Mouse (Mus musculus): Measurements from ENCODE around the gene Fut9. TPM values are rescaled to one million over a fixed set of nuclear protein-coding genes. Genes with fewer than 3 reads are reported as not detected.

Fut9 gene
- 10 to 100 TPM; 43.0 to 48.9 TPM for total RNA-seq (2021)
- long read RNA-seq, experiment 1, full-length matches to known transcripts: 2 of 2 reads
- long read RNA-seq, experiment 1, partial matches to known transcripts: 0 of 2 reads
- long read RNA-seq, experiment 1, other reads (novel, unspliced or antisense): 0 of 2 reads
- long read RNA-seq, experiment 2, full-length matches to known transcripts: 2 of 4 reads
- long read RNA-seq, experiment 2, partial matches to known transcripts: 0 of 4 reads
- long read RNA-seq, experiment 2, other reads (novel, unspliced or antisense): 2 of 4 reads

- peak; percentile 87 to 89 for DNase-seq (ENCODE audit: low spot score in 2 of 2)
These were observed at the start of gene Fut9 for GRCm38 (mm10) chr4:25799476-25800283. Gene Fut9, minus strand, starts transcription at chr4:25800244.

GRCm38 (mm10) chr4:25815783-25816182 is 15.7 kb upstream of the Fut9 start:
- no peak for DNase-seq (ENCODE audit: low spot score in 2 of 2)

- no peak for DNase-seq (ENCODE audit: low spot score in 2 of 2)
These were observed 13.3 kb upstream of the Fut9 start for GRCm38 (mm10) chr4:25813340-25813739.

- DNase-seq (ENCODE audit: low spot score in 2 of 2): no peak
These were observed 10.0 kb upstream of the Fut9 start for GRCm38 (mm10) chr4:25810058-25810457.

- no peak for DNase-seq (ENCODE audit: low spot score in 2 of 2)
These were observed 1.7 kb upstream of the Fut9 start for GRCm38 (mm10) chr4:25801751-25802150.

GRCm38 (mm10) chr4:25800284-25800616 is 206 bp upstream of the Fut9 start:
- no peak for DNase-seq (ENCODE audit: low spot score in 2 of 2)

GRCm38 (mm10) chr4:25799051-25799475 is 981 bp downstream of the Fut9 start:
- DNase-seq (ENCODE audit: low spot score in 2 of 2): no peak

- DNase-seq (ENCODE audit: low spot score in 2 of 2): no peak
These were observed 1.6 kb downstream of the Fut9 start for GRCm38 (mm10) chr4:25798412-25798811.

- no peak for DNase-seq (ENCODE audit: low spot score in 2 of 2)
These were observed 3.9 kb downstream of the Fut9 start for GRCm38 (mm10) chr4:25796149-25796548.

GRCm38 (mm10) chr4:25785276-25785675 is 14.8 kb downstream of the Fut9 start:
- DNase-seq (ENCODE audit: low spot score in 2 of 2): no peak

- peak in 1 of 2 experiments; percentile 73 for DNase-seq (ENCODE audit: low spot score in 2 of 2)
These were observed 31.4 kb downstream of the Fut9 start for GRCm38 (mm10) chr4:25768657-25769056.

GRCm38 (mm10) chr4:25763091-25763490 is 37.0 kb downstream of the Fut9 start:
- no peak for DNase-seq (ENCODE audit: low spot score in 2 of 2)

GRCm38 (mm10) chr4:25757909-25758548 is 42.0 kb downstream of the Fut9 start:
- DNase-seq (ENCODE audit: low spot score in 2 of 2): no peak

- DNase-seq (ENCODE audit: low spot score in 2 of 2): no peak
These were observed 58.5 kb downstream of the Fut9 start for GRCm38 (mm10) chr4:25741553-25741952.

- peak in 1 of 2 experiments; percentile 28 for DNase-seq (ENCODE audit: low spot score in 2 of 2)
These were observed 61.3 kb downstream of the Fut9 start for GRCm38 (mm10) chr4:25738782-25739181.

- DNase-seq (ENCODE audit: low spot score in 2 of 2): peak in 1 of 2 experiments; percentile 28
These were observed 78.5 kb downstream of the Fut9 start for GRCm38 (mm10) chr4:25721576-25721975.

GRCm38 (mm10) chr4:25713907-25714306 is 86.1 kb downstream of the Fut9 start:
- DNase-seq (ENCODE audit: low spot score in 2 of 2): no peak

GRCm38 (mm10) chr4:25684976-25685375 is 115.1 kb downstream of the Fut9 start:
- no peak for DNase-seq (ENCODE audit: low spot score in 2 of 2)

- peak; percentile 24 to 65 for DNase-seq (ENCODE audit: low spot score in 2 of 2)
These were observed 135.8 kb downstream of the Fut9 start for GRCm38 (mm10) chr4:25664196-25664595.

- DNase-seq (ENCODE audit: low spot score in 2 of 2): no peak
These were observed 138.8 kb downstream of the Fut9 start for GRCm38 (mm10) chr4:25661204-25661727.

- DNase-seq (ENCODE audit: low spot score in 2 of 2): no peak
These were observed 141.3 kb downstream of the Fut9 start for GRCm38 (mm10) chr4:25658792-25659191.

- no peak for DNase-seq (ENCODE audit: low spot score in 2 of 2)
These were observed 148.1 kb downstream of the Fut9 start for GRCm38 (mm10) chr4:25651902-25652301.
